ENCODE assay signal across 12 mouse cellular contexts in the genomic region with DNA sequence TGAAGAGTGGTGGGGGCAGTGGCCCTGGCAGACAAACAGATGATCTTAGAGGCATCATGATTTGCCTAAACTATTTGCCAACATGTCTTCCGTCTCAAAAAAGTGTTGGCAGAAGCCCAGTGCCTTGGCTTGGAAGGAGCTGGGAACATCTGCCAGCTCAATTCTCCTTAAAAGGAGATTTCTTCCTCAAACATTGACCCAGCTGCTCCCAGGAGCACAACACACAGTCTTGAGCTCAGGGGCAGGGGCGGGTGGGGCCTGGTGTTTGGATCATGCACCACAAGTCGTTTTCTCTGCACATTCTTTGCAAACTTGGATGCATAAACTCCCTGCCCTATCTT.
DNase-seq lines count a peak whose midpoint lies in the region; ATAC-seq lines count a peak whose summit lies in the region.
"Had no signal": no experiment of that assay in that cellular context is flagged by ENCODE, and none has a peak within 500 bp of the region (broad histone marks: within the 10 kb centered on the region; RNA-seq: fewer than 3 reads in every experiment).

No protein-coding gene starts in this region.

- no peaks in the 10 kb centered on the region for H3K36me3 ChIP-seq in heart, embryonic 11.5 days (ENCODE audit: control insufficient read depth, insufficient read depth, low read length)
- H3K36me3 ChIP-seq: midbrain, embryonic 12.5 days; neural tube, embryonic 13.5 days had no signal

- no peaks in the 10 kb centered on the region for H3K4me1 ChIP-seq in heart, embryonic 11.5 days (ENCODE audit: control insufficient read depth, insufficient read depth, low read length)
- H3K4me1 ChIP-seq: neural tube, embryonic 13.5 days had no signal

- peak; percentile 19 for DNase-seq in heart, adult 8-10 months (ENCODE audit: low spot score)
- peak; percentile 15 for DNase-seq in right cerebral cortex, adult 18-20 months
- no peak for DNase-seq in right cerebral cortex, adult 2 months (ENCODE audit: low spot score in 2 of 2)
- DNase-seq in gastrocnemius, postnatal 25 days = peak; percentile 20
- peak; percentile 65 for DNase-seq in lung, postnatal 36 days
- DNase-seq in embryo, embryonic 11 days = no peak
- DNase-seq: thymus, postnatal 25 days had no signal

- no peak overlapping the region for H3K4me2 ChIP-seq in heart, embryonic 11.5 days
- H3K4me2 ChIP-seq: midbrain, embryonic 12.5 days; neural tube, embryonic 13.5 days had no signal

- no peaks in the 10 kb centered on the region for H3K9me3 ChIP-seq in heart, embryonic 11.5 days (replicated peaks; ENCODE audit: control insufficient read depth, low read length)
- H3K9me3 ChIP-seq: midbrain, embryonic 12.5 days; neural tube, embryonic 13.5 days had no signal

- no peak overlapping the region for H3K9ac ChIP-seq in heart, embryonic 11.5 days (ENCODE audit: low read depth, low read length)
- H3K9ac ChIP-seq: midbrain, embryonic 12.5 days; neural tube, embryonic 13.5 days had no signal

- H3K27ac ChIP-seq in heart, embryonic 11.5 days (ENCODE audit: low read depth, low read length) = no peak overlapping the region
- H3K27ac ChIP-seq: midbrain, embryonic 12.5 days; neural tube, embryonic 13.5 days had no signal

- no peak for ATAC-seq in heart, embryonic 11.5 days (replicated peaks; ENCODE audit: insufficient number of reproducible peaks, low FRiP score, low TSS enrichment)
- ATAC-seq in activated CD4-positive, CD25-positive, alpha-beta regulatory T cell, adult 4 months = no peak
- ATAC-seq: inflammation-experienced regulatory T-cells, adult 6 months had no signal

- 75% methylated on average over 3 of the region's 3 CpGs for WGBS in heart, embryonic 11.5 days (ENCODE audit: insufficient replicate concordance)

- H3K4me3 ChIP-seq in heart, embryonic 11.5 days (ENCODE audit: low read depth, low read length) = no peak overlapping the region
- H3K4me3 ChIP-seq: midbrain, embryonic 12.5 days; neural tube, embryonic 13.5 days had no signal

- no peaks in the 10 kb centered on the region for H3K27me3 ChIP-seq in heart, embryonic 11.5 days (ENCODE audit: control insufficient read depth, insufficient read depth, low read length)
- H3K27me3 ChIP-seq: midbrain, embryonic 12.5 days; neural tube, embryonic 13.5 days had no signal

Comparison
In these comparisons a context has a peak if more than half of its experiments do, and no peak if none do; other contexts are left out.
1. DNase-seq: peak in heart, adult 8-10 months (single experiment), right cerebral cortex, adult 18-20 months (single experiment), gastrocnemius, postnatal 25 days (single experiment) and lung, postnatal 36 days (single experiment); none in right cerebral cortex, adult 2 months (0 of 2) and embryo, embryonic 11 days (single experiment).